Mouse (Mus musculus) hindbrain, embryonic 12.5 days (tissue): Measurements from ENCODE around the gene Dagla. TPM values are rescaled to one million over a fixed set of nuclear protein-coding genes. Genes with fewer than 3 reads are reported as not detected.

Experiments
- ATAC-seq: fragments of 200-750 bp; cut with Nextera tagmentation; 2 replicates; pipeline ENCODE4 v1.8.0; 2017; ENCODE audit warnings: moderate TSS enrichment; ENCODE audit not compliant: low FRiP score
- H3K27ac ChIP-seq: fragments of 300-500 bp; sonication (generic); 2 replicates; pipeline ENCODE4 v1.5.1; 2016; ENCODE audit warnings: mild to moderate bottlenecking
- H3K27me3 ChIP-seq: fragments of 300-500 bp; sonication (generic); 2 replicates; pipeline ENCODE4 v1.6.1; 2016; ENCODE audit warnings: mild to moderate bottlenecking
- H3K36me3 ChIP-seq: fragments of 300-500 bp; sonication (generic); 2 replicates; pipeline ENCODE4 v1.6.1; 2016; ENCODE audit warnings: mild to moderate bottlenecking
- H3K4me1 ChIP-seq: fragments of 300-500 bp; sonication (generic); 2 replicates; pipeline ENCODE4 v1.6.1; 2016
- H3K4me2 ChIP-seq: fragments of 300-500 bp; sonication (generic); replicated peaks from 2 replicates; pipeline ENCODE4 v1.6.1; 2016; ENCODE audit warnings: mild to moderate bottlenecking
- H3K4me3 ChIP-seq: fragments of 300-500 bp; sonication (generic); 2 replicates; pipeline ENCODE4 v1.5.1; 2016; ENCODE audit warnings: mild to moderate bottlenecking
- H3K9ac ChIP-seq: fragments of 300-500 bp; sonication (generic); 2 replicates; pipeline ENCODE4 v1.6.1; 2016; ENCODE audit warnings: mild to moderate bottlenecking, moderate library complexity
- H3K9me3 ChIP-seq: fragments of 300-500 bp; sonication (generic); replicated peaks from 2 replicates; pipeline ENCODE4 v1.6.1; 2016; ENCODE audit warnings: mild to moderate bottlenecking
- WGBS: fragments of 180-500 bp; shearing (Covaris S2); methylation state at CpG from one replicate; pipeline ENCODE4 v1.1.7; 2016; 5-methylcytosine and 5-hydroxymethylcytosine counted together
- polyA plus RNA-seq: library from polyadenylated mRNA; unstranded; fragments of >200 nt; fragmentation: Nextera tagmentation; extraction: Ambion mirVana; gene quantifications from 2 replicates; pipeline ENCODE4 v1.2.1, GENCODE M21; 2016

Gene Dagla
- polyA plus RNA-seq, 1 experiment from 2014 or later = 5.1 TPM

- Histone ChIP-seq H3K4me3 (no peak overlapping the region), H3K27ac (no peak overlapping the region), H3K9ac (no peak overlapping the region), H3K36me3 (no peaks in the 10 kb centered on the region), H3K4me1 (peaks cover 44% of the 10 kb centered on the region), H3K9me3 (no peaks in the 10 kb centered on the region), H3K4me2 (no peak overlapping the region), H3K27me3 (peaks cover 87% of the 10 kb centered on the region)
- no peak for ATAC-seq
- 55% methylated on average over 12 of the region's 12 CpGs for WGBS
These were observed 28.1 kb downstream of the Dagla start for GRCm38 (mm10) chr19:10276483-10277144.

- Histone ChIP-seq H3K9ac (no peak overlapping the region), H3K4me1 (peaks cover 44% of the 10 kb centered on the region), H3K4me3 (no peak overlapping the region), H3K9me3 (no peaks in the 10 kb centered on the region), H3K27ac (no peak overlapping the region), H3K4me2 (no peak overlapping the region), H3K36me3 (no peaks in the 10 kb centered on the region), H3K27me3 (peaks cover 85% of the 10 kb centered on the region)
- ATAC-seq = no peak
- WGBS = 25% methylated on average over 5 of the region's 5 CpGs
These were observed 30.6 kb downstream of the Dagla start for GRCm38 (mm10) chr19:10274056-10274455.

- H3K27me3 ChIP-seq = peaks cover 82% of the 10 kb centered on the region
- no peak overlapping the region for H3K4me3 ChIP-seq
- ATAC-seq = peak; percentile 57
- H3K36me3 ChIP-seq = no peaks in the 10 kb centered on the region
- H3K9me3 ChIP-seq = no peaks in the 10 kb centered on the region
- 0 out of 2 replicates have a peak overlapping the region, but pooled peaks have one; percentile 0 for H3K27ac ChIP-seq
- no peak overlapping the region for H3K9ac ChIP-seq
- whole genome bisulfite sequencing = 28% methylated on average over 11 of the region's 11 CpGs
- H3K4me2 ChIP-seq = peak overlapping the region; percentile 40
- peaks cover 31% of the 10 kb centered on the region for H3K4me1 ChIP-seq
These were observed 31.9 kb downstream of the Dagla start for GRCm38 (mm10) chr19:10272746-10273145.

- 93% methylated on average over 6 of the region's 7 CpGs for WGBS
- H3K4me2 ChIP-seq = no peak overlapping the region
- H3K9ac ChIP-seq = no peak overlapping the region
- no peak for ATAC-seq
- no peak overlapping the region for H3K4me3 ChIP-seq
- peaks cover 86% of the 10 kb centered on the region for H3K27me3 ChIP-seq
- peaks cover 28% of the 10 kb centered on the region for H3K4me1 ChIP-seq
- no peaks in the 10 kb centered on the region for H3K9me3 ChIP-seq
- H3K27ac ChIP-seq = no peak overlapping the region
- no peaks in the 10 kb centered on the region for H3K36me3 ChIP-seq
These were observed 33.1 kb downstream of the Dagla start for GRCm38 (mm10) chr19:10271592-10271991.

- no peak overlapping the region for H3K9ac ChIP-seq
- no peak overlapping the region for H3K4me2 ChIP-seq
- H3K36me3 ChIP-seq = no peaks in the 10 kb centered on the region
- no peak overlapping the region for H3K4me3 ChIP-seq
- H3K9me3 ChIP-seq = no peaks in the 10 kb centered on the region
- peaks cover 27% of the 10 kb centered on the region for H3K4me1 ChIP-seq
- 80% methylated on average over 5 of the region's 5 CpGs for WGBS
- no peak overlapping the region for H3K27ac ChIP-seq
- ATAC-seq = no peak
- peaks cover 78% of the 10 kb centered on the region for H3K27me3 ChIP-seq
These were observed 34.3 kb downstream of the Dagla start for GRCm38 (mm10) chr19:10270356-10270755.

- Histone ChIP-seq H3K27me3 (peaks cover 85% of the 10 kb centered on the region), H3K9ac (no peak overlapping the region), H3K4me3 (no peak overlapping the region), H3K4me1 (peaks cover 22% of the 10 kb centered on the region), H3K9me3 (no peaks in the 10 kb centered on the region), H3K4me2 (no peak overlapping the region), H3K36me3 (no peaks in the 10 kb centered on the region), H3K27ac (no peak overlapping the region)
- WGBS = 85% methylated on average over 15 of the region's 15 CpGs
- ATAC-seq = no peak
These were observed 35.8 kb downstream of the Dagla start for GRCm38 (mm10) chr19:10268851-10269250.

GRCm38 (mm10) chr19:10267953-10268352 lies 36.7 kb downstream of the Dagla start:
- H3K4me1 ChIP-seq = peaks cover 18% of the 10 kb centered on the region
- no peak overlapping the region for H3K4me3 ChIP-seq
- H3K9me3 ChIP-seq = no peaks in the 10 kb centered on the region
- H3K36me3 ChIP-seq = no peaks in the 10 kb centered on the region
- WGBS = 82% methylated on average over 10 of the region's 10 CpGs
- no peak for ATAC-seq
- no peak overlapping the region for H3K4me2 ChIP-seq
- H3K27ac ChIP-seq = no peak overlapping the region
- peaks cover 84% of the 10 kb centered on the region for H3K27me3 ChIP-seq
- H3K9ac ChIP-seq = no peak overlapping the region

- Histone ChIP-seq H3K4me2 (no peak overlapping the region), H3K36me3 (0 out of 2 replicates have a peak, but pooled peaks cover 3% of the 10 kb centered on the region), H3K27me3 (peaks cover 78% of the 10 kb centered on the region), H3K27ac (no peak overlapping the region), H3K9me3 (no peaks in the 10 kb centered on the region), H3K4me3 (no peak overlapping the region), H3K4me1 (peaks cover 11% of the 10 kb centered on the region), H3K9ac (0 out of 2 replicates have a peak overlapping the region, but pooled peaks have one; percentile 8)
- no peak for ATAC-seq
- 15% methylated on average over 15 of the region's 15 CpGs for WGBS
These were observed 37.6 kb downstream of the Dagla start for GRCm38 (mm10) chr19:10267057-10267456.

GRCm38 (mm10) chr19:10266196-10266850 lies 38.4 kb downstream of the Dagla start:
- Histone ChIP-seq H3K36me3 (0 out of 2 replicates have a peak, but pooled peaks cover 3% of the 10 kb centered on the region), H3K27ac (no peak overlapping the region), H3K4me3 (no peak overlapping the region), H3K4me1 (peaks cover 11% of the 10 kb centered on the region), H3K9ac (no peak overlapping the region), H3K9me3 (no peaks in the 10 kb centered on the region), H3K27me3 (peaks cover 70% of the 10 kb centered on the region), H3K4me2 (no peak overlapping the region)
- 30% methylated on average over 14 of the region's 14 CpGs for WGBS
- peak; percentile 53; the same call in 1 of the 2 replicates for ATAC-seq

GRCm38 (mm10) chr19:10261369-10261768 lies 43.3 kb downstream of the Dagla start:
- H3K27me3 ChIP-seq = peaks cover 39% of the 10 kb centered on the region
- H3K4me1 ChIP-seq = 0 out of 2 replicates have a peak, but pooled peaks cover 3% of the 10 kb centered on the region
- no peak overlapping the region for H3K4me3 ChIP-seq
- 0 out of 2 replicates have a peak, but pooled peaks cover 3% of the 10 kb centered on the region for H3K36me3 ChIP-seq
- H3K27ac ChIP-seq = no peak overlapping the region
- H3K9me3 ChIP-seq = no peaks in the 10 kb centered on the region
- H3K9ac ChIP-seq = no peak overlapping the region; the same call in 1 of the 2 replicates
- H3K4me2 ChIP-seq = no peak overlapping the region
- WGBS = 74% methylated on average over 7 of the region's 7 CpGs
- no peak for ATAC-seq

GRCm38 (mm10) chr19:10258279-10259011 lies 46.2 kb downstream of the Dagla start:
- no peaks in the 10 kb centered on the region for H3K9me3 ChIP-seq
- H3K36me3 ChIP-seq = 0 out of 2 replicates have a peak, but pooled peaks cover 3% of the 10 kb centered on the region
- 0 out of 2 replicates have a peak, but pooled peaks cover 18% of the 10 kb centered on the region for H3K27me3 ChIP-seq
- no peak overlapping the region for H3K9ac ChIP-seq
- H3K27ac ChIP-seq = no peak overlapping the region
- WGBS = 21% methylated on average over 6 of the region's 6 CpGs
- no peak overlapping the region for H3K4me3 ChIP-seq
- peak; percentile 71 for ATAC-seq
- no peaks in the 10 kb centered on the region for H3K4me1 ChIP-seq
- H3K4me2 ChIP-seq = no peak overlapping the region

- H3K4me2 ChIP-seq = no peak overlapping the region
- peaks cover 8% of the 10 kb centered on the region for H3K4me1 ChIP-seq
- H3K27ac ChIP-seq = no peak overlapping the region
- H3K9ac ChIP-seq = no peak overlapping the region
- no peak for ATAC-seq
- H3K4me3 ChIP-seq = no peak overlapping the region
- H3K36me3 ChIP-seq = no peaks in the 10 kb centered on the region
- no peaks in the 10 kb centered on the region for H3K9me3 ChIP-seq
- H3K27me3 ChIP-seq = 0 out of 2 replicates have a peak, but pooled peaks cover 4% of the 10 kb centered on the region
- WGBS = 55% methylated on average over 20 of the region's 20 CpGs
These were observed 56.5 kb downstream of the Dagla start for GRCm38 (mm10) chr19:10248128-10248527.
